Mouse (Mus musculus) embryonic facial prominence, embryonic 15.5 days (tissue): ENCODE results near the gene Mfsd4a. TPM values are rescaled to one million over a fixed set of nuclear protein-coding genes. Genes with fewer than 3 reads are reported as not detected.

Experiments
- ATAC-seq: fragments of 200-750 bp; cut with Nextera tagmentation; 2 replicates; pipeline ENCODE4 v1.8.0; 2017; ENCODE audit warnings: low read depth, moderate TSS enrichment; ENCODE audit not compliant: insufficient number of reproducible peaks, low FRiP score, low TSS enrichment
- H3K27ac ChIP-seq: fragments of 300-500 bp; sonication (generic); replicated peaks from 2 replicates; pipeline ENCODE4 v1.5.1; 2015; ENCODE audit warnings: mild to moderate bottlenecking, inconsistent platforms
- H3K27me3 ChIP-seq: fragments of 300-500 bp; sonication (generic); 2 replicates; pipeline ENCODE4 v1.6.1; 2015; ENCODE audit warnings: inconsistent platforms
- H3K36me3 ChIP-seq: fragments of 300-500 bp; sonication (generic); 2 replicates; pipeline ENCODE4 v1.6.1; 2015; ENCODE audit warnings: mild to moderate bottlenecking, inconsistent platforms
- H3K4me1 ChIP-seq: fragments of 300-500 bp; sonication (generic); 2 replicates; pipeline ENCODE4 v1.6.1; 2015; ENCODE audit warnings: inconsistent platforms
- H3K4me2 ChIP-seq: fragments of 300-500 bp; sonication (generic); replicated peaks from 2 replicates; pipeline ENCODE4 v1.6.1; 2015; ENCODE audit warnings: mild to moderate bottlenecking, inconsistent platforms
- H3K4me3 ChIP-seq: fragments of 300-500 bp; sonication (generic); replicated peaks from 2 replicates; pipeline ENCODE4 v1.5.1; 2015; ENCODE audit warnings: mild to moderate bottlenecking, inconsistent platforms
- H3K9ac ChIP-seq: fragments of 300-500 bp; sonication (generic); 2 replicates; pipeline ENCODE4 v1.6.1; 2015; ENCODE audit warnings: inconsistent platforms
- H3K9me3 ChIP-seq: fragments of 300-500 bp; sonication (generic); replicated peaks from 2 replicates; pipeline ENCODE4 v1.6.1; 2016; ENCODE audit warnings: inconsistent platforms
- WGBS: fragments of 180-500 bp; shearing (Covaris S2); methylation state at CpG from one replicate; pipeline ENCODE4 v1.1.7; 2015; 5-methylcytosine and 5-hydroxymethylcytosine counted together
- polyA plus RNA-seq: library from polyadenylated mRNA; unstranded; fragments of >200 nt; fragmentation: Nextera tagmentation; extraction: Ambion mirVana; gene quantifications from 2 replicates; pipeline ENCODE4 v1.2.1, GENCODE M21; 2015

Mfsd4a gene
- polyA plus RNA-seq, 1 experiment from 2014 or later, result 15.2 TPM

DNA sequence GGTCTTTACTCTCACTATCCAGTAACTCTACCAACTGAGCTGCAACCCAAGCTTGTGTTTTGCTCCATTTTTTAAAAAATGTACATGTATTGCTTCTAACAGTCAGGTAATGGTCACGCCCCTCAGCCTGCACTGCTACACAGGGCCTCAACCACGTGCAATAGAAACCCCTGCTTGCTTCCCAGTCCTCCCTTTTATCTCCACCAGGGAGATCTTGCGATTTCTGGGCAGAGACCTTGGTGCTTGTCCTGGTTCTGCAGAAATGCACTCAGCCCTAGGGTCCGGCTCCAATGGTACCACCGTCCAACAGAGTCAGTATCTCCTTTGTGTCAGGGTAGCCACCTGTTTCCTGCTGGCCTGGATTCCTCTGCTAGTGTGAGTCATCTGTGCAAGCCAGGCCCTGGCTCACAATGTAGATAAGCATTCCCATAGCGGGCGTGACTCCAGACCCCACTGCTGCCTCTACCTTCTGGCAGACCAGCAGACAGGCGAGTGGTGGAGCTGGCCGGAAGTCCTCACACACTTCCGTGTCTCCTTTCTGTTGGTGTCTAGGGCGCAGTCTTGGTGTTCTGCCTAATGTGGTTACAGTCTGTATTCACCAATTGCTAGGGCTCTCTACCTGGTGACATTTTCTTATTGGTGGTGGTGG lies 27.6 kb upstream of the Mfsd4a start:
- no peak overlapping the region for H3K4me2 ChIP-seq
- H3K4me3 ChIP-seq, result no peak overlapping the region
- H3K27ac ChIP-seq, result no peak overlapping the region
- H3K27me3 ChIP-seq, result no peaks in the 10 kb centered on the region
- no peaks in the 10 kb centered on the region for H3K4me1 ChIP-seq
- ATAC-seq, result 0 out of 2 replicates have a peak, but pooled peaks have one; percentile 41
- WGBS, result 75% methylated on average over 11 of the region's 11 CpGs
- H3K9ac ChIP-seq, result no peak overlapping the region
- no peaks in the 10 kb centered on the region for H3K36me3 ChIP-seq
- no peaks in the 10 kb centered on the region for H3K9me3 ChIP-seq

- H3K9ac ChIP-seq, result no peak overlapping the region
- WGBS, result 86% methylated on average over 4 of the region's 4 CpGs
Measured at GRCm38 (mm10) chr1:132093269-132093668, 25.4 kb upstream of the Mfsd4a start.

DNA sequence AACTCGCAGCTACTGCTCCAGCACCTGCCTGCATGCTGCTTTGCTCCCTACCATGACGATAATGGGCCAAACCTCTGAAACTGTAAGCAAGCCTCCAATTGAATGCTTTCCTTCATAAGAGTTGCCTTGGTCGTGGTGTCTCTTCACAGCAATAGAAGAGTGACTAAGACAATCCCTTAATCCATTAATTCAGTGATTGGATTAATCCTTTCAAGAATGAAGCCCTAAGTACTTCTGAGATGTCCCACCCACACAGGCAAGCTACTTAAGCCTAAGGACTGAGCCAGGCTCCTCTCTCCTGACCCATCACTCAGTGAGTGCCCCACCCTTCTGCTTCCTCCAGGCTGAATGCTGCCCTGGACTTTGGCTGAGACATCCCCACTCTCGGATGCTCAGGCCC lies 22.4 kb upstream of the Mfsd4a start:
- Histone ChIP-seq H3K4me1 (no peaks in the 10 kb centered on the region), H3K9ac (no peak overlapping the region), H3K27ac (no peak overlapping the region), H3K9me3 (no peaks in the 10 kb centered on the region), H3K27me3 (no peaks in the 10 kb centered on the region), H3K4me2 (no peak overlapping the region), H3K36me3 (no peaks in the 10 kb centered on the region), H3K4me3 (no peak overlapping the region)
- 64% methylated on average over 4 of the region's 4 CpGs for WGBS
- ATAC-seq, result no peak

More at GRCm38 (mm10) chr1:132093269-132093668, 25.4 kb upstream of the Mfsd4a start:
- H3K27ac ChIP-seq, result no peak overlapping the region
- ATAC-seq, result no peak
- no peak overlapping the region for H3K4me3 ChIP-seq
- no peaks in the 10 kb centered on the region for H3K36me3 ChIP-seq
- H3K9me3 ChIP-seq, result no peaks in the 10 kb centered on the region
- no peak overlapping the region for H3K4me2 ChIP-seq
- H3K27me3 ChIP-seq, result no peaks in the 10 kb centered on the region
- no peaks in the 10 kb centered on the region for H3K4me1 ChIP-seq

GRCm38 (mm10) chr1:132089767-132090166 lies 21.9 kb upstream of the Mfsd4a start:
- no peak overlapping the region for H3K27ac ChIP-seq
- no peaks in the 10 kb centered on the region for H3K4me1 ChIP-seq
- H3K9me3 ChIP-seq, result no peaks in the 10 kb centered on the region
- no peak overlapping the region for H3K9ac ChIP-seq
- no peaks in the 10 kb centered on the region for H3K36me3 ChIP-seq
- ATAC-seq, result no peak
- no peak overlapping the region for H3K4me2 ChIP-seq
- H3K4me3 ChIP-seq, result no peak overlapping the region
- WGBS, result 72% methylated on average over 6 of the region's 6 CpGs
- H3K27me3 ChIP-seq, result no peaks in the 10 kb centered on the region

DNA sequence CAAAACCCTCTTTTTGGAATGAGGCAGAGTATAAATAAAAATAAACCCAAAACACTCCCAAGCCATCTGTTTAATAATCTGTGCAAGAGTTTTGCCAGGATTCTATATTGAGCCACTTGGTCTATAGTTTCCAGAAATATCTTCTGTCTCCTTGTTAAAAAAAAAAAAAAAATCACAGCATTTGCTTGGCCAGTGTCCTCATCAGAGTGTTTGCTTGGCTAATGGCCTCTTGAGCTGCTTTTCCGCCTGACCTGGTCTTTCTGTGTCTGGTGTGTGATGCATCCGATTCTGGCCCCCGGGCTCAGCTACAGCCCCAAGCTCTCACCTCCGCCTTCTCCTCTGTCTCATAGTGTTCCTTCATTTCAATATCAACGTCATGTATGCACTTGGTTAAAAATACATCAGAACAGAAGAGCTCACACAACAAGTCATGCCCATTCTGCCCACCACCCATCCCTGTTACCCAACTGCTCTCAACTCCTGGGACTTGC lies 20.4 kb upstream of the Mfsd4a start:
- H3K27me3 ChIP-seq, result no peaks in the 10 kb centered on the region
- no peaks in the 10 kb centered on the region for H3K9me3 ChIP-seq
- no peaks in the 10 kb centered on the region for H3K4me1 ChIP-seq
- no peak overlapping the region for H3K4me3 ChIP-seq
- no peak overlapping the region for H3K9ac ChIP-seq
- H3K36me3 ChIP-seq, result no peaks in the 10 kb centered on the region
- 72% methylated on average over 5 of the region's 5 CpGs for WGBS
- ATAC-seq, result no peak
- H3K27ac ChIP-seq, result no peak overlapping the region
- H3K4me2 ChIP-seq, result no peak overlapping the region

DNA sequence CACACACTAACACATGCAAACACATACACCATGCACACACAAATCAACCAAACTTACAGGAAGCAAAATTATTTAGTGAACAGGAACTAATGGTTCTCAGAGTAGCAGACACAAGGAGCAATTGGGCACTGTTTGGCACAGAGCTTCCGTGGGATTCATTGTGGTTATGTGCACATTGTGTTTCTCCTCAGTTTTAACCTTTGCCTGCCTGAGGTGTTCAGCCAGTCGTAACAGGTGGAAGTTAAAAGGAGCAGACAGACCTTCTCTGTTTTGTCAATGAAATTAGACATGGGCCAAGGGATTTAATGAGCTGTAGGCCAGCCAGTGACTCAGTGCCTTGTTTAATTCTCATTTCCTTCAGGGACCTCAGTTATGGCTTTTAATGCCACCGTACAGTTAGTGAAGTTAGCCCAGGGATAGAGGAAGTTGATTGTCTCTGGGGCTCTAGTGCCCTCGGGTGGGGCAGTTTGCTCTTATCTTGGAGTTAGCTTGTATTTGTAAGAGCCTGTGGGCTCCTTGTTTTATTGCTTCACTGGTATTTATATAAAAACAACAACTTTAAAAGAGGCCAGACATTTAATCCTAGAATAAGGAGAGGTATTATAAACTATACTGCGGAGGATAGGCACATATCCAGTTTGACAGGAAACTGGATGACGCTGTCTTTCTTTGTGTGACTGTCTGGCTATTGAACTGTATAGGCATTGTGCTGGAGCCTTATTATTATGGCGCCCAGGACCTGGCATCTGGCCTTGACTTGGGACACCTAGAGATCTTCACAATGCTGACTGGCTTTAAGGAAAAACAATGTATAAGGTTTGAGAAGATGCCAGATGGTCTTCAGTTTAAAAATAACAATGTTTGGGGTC lies 17.6 kb upstream of the Mfsd4a start:
- Histone ChIP-seq H3K36me3 (no peaks in the 10 kb centered on the region), H3K27me3 (no peaks in the 10 kb centered on the region), H3K9ac (no peak overlapping the region), H3K4me2 (no peak overlapping the region), H3K4me3 (no peak overlapping the region), H3K27ac (no peak overlapping the region), H3K9me3 (no peaks in the 10 kb centered on the region), H3K4me1 (no peaks in the 10 kb centered on the region)
- ATAC-seq, result no peak
- 50% methylated on average over 7 of the region's 7 CpGs for WGBS

GRCm38 (mm10) chr1:132078413-132078812 lies 10.6 kb upstream of the Mfsd4a start:
- WGBS, result 87% methylated on average over 2 of the region's 2 CpGs
- Histone ChIP-seq H3K27me3 (no peaks in the 10 kb centered on the region), H3K4me2 (no peak overlapping the region), H3K36me3 (no peaks in the 10 kb centered on the region), H3K4me3 (no peak overlapping the region), H3K27ac (no peak overlapping the region), H3K9ac (no peak overlapping the region), H3K4me1 (no peaks in the 10 kb centered on the region), H3K9me3 (no peaks in the 10 kb centered on the region)
- no peak for ATAC-seq

DNA sequence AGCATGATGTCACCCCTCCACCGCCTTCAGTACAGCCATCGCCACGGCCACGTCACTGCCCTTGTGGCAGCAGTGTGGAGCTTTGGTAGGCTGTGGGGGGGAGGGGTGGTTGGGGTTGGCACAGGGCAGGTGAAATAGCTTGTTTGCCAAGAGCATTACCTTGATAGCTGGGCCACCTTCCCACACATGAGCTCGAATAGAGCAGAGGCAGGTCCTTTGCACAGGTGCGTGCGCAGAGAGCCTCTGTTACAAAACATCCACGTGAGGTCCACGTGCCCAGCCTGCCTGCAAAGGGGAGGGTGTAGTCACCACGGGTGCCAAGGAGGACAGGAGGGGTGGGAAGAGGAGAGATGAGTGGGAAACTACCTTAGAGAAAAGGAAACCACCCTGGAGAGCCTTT lies 7.7 kb upstream of the Mfsd4a start:
- 83% methylated on average over 10 of the region's 10 CpGs for WGBS
- no peaks in the 10 kb centered on the region for H3K36me3 ChIP-seq
- no peak for ATAC-seq

DNA sequence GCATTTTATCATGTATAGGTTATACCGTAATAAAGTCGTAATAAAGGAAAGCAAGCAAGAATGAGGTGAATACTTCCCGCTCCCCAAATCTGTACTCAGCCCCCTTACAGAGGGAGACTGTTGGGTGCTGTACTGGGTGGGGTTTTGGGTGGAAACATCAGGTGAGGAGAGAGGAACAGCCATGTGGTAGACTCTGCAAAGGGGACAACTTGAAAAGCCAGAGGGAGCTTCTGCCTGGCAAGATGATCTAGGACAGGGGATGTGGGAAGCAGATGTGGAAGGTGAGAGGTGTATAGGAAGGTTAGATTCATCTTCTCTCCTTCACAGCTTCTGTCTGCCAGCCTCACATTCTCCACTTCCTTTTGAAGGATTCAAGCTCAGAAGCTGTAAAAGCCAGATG lies 2.8 kb upstream of the Mfsd4a start:
- Histone ChIP-seq H3K27ac (no peak overlapping the region), H3K4me2 (no peak overlapping the region), H3K4me1 (peaks cover 16% of the 10 kb centered on the region), H3K9ac (no peak overlapping the region), H3K27me3 (peaks cover 38% of the 10 kb centered on the region), H3K9me3 (no peaks in the 10 kb centered on the region), H3K4me3 (no peak overlapping the region), H3K36me3 (no peaks in the 10 kb centered on the region)
- WGBS, result 68% methylated on average over 3 of the region's 3 CpGs
- ATAC-seq, result no peak

More for the DNA sequence above, 7.7 kb upstream of the Mfsd4a start:
- no peak overlapping the region for H3K4me2 ChIP-seq
- H3K4me3 ChIP-seq, result no peak overlapping the region
- H3K9me3 ChIP-seq, result no peaks in the 10 kb centered on the region
- no peaks in the 10 kb centered on the region for H3K4me1 ChIP-seq
- no peak overlapping the region for H3K9ac ChIP-seq
- no peak overlapping the region for H3K27ac ChIP-seq
- no peaks in the 10 kb centered on the region for H3K27me3 ChIP-seq

- Histone ChIP-seq H3K36me3 (no peaks in the 10 kb centered on the region), H3K4me1 (peaks cover 16% of the 10 kb centered on the region), H3K9ac (no peak overlapping the region), H3K9me3 (no peaks in the 10 kb centered on the region), H3K4me3 (no peak overlapping the region), H3K27me3 (peaks cover 38% of the 10 kb centered on the region), H3K27ac (no peak overlapping the region), H3K4me2 (no peak overlapping the region)
- 84% methylated on average over 8 of the region's 8 CpGs for WGBS
- no peak for ATAC-seq
Measured at GRCm38 (mm10) chr1:132069436-132069835, 1.6 kb upstream of the Mfsd4a start.

- H3K4me3 ChIP-seq, result no peak overlapping the region
- H3K9me3 ChIP-seq, result no peaks in the 10 kb centered on the region
- no peak for ATAC-seq
- H3K36me3 ChIP-seq, result no peaks in the 10 kb centered on the region
- H3K27ac ChIP-seq, result no peak overlapping the region
- H3K4me2 ChIP-seq, result no peak overlapping the region
- H3K27me3 ChIP-seq, result peaks cover 38% of the 10 kb centered on the region
- WGBS, result 81% methylated on average over 8 of the region's 8 CpGs
- H3K9ac ChIP-seq, result no peak overlapping the region
- H3K4me1 ChIP-seq, result peaks cover 16% of the 10 kb centered on the region
Measured at GRCm38 (mm10) chr1:132065475-132066172, 2.2 kb downstream of the Mfsd4a start.
